Mouse (Mus musculus) testis, adult 2 months (tissue): ENCODE measurements at regions not wholly inside any gene's neighbourhood (a gene's known extent, or its start where the extent isn't known, plus 50 kb on each side); places are given as distances from the start of the nearest gene placed in this dataset.

Experiments
- H3K27ac ChIP-seq: fragments of 200-500 bp; 2 replicates; pipeline ENCODE4 v1.5.1; 2012; ENCODE audit warnings: low read depth, low read length; ENCODE audit not compliant: control insufficient read depth, insufficient read depth
- H3K27me3 ChIP-seq: fragments of 200-500 bp; 2 replicates; pipeline ENCODE4 v1.6.1; 2012; ENCODE audit warnings: mild to moderate bottlenecking, low read length, moderate library complexity; ENCODE audit not compliant: control insufficient read depth, insufficient read depth
- H3K36me3 ChIP-seq: fragments of 200-500 bp; 2 replicates; pipeline ENCODE4 v1.6.1; 2012; ENCODE audit warnings: mild to moderate bottlenecking, low read length; ENCODE audit not compliant: control insufficient read depth, insufficient read depth
- H3K4me1 ChIP-seq: fragments of 200-500 bp; 2 replicates; pipeline ENCODE4 v1.6.1; 2012; ENCODE audit warnings: low read length; ENCODE audit not compliant: control insufficient read depth, insufficient read depth
- H3K4me3 ChIP-seq: fragments of 200-500 bp; 2 replicates; pipeline ENCODE4 v1.5.1; 2012; ENCODE audit warnings: low read depth, mild to moderate bottlenecking, low read length, moderate library complexity, mixed read lengths; ENCODE audit not compliant: control insufficient read depth
- CTCF ChIP-seq: fragments of 200-500 bp; IDR thresholded peaks from 2 replicates; pipeline ENCODE4 v1.5.1; 2012; ENCODE audit warnings: low read depth, mild to moderate bottlenecking, inconsistent platforms, low read length, moderate library complexity; ENCODE audit not compliant: control insufficient read depth, insufficient read depth, insufficient replicate concordance
- POLR2A ChIP-seq: fragments of 200-500 bp; IDR thresholded peaks from 2 replicates; pipeline ENCODE4 v1.6.1; 2012; ENCODE audit warnings: low read depth, mild to moderate bottlenecking, inconsistent platforms, low read length, moderate library complexity; ENCODE audit not compliant: control insufficient read depth

DNA sequence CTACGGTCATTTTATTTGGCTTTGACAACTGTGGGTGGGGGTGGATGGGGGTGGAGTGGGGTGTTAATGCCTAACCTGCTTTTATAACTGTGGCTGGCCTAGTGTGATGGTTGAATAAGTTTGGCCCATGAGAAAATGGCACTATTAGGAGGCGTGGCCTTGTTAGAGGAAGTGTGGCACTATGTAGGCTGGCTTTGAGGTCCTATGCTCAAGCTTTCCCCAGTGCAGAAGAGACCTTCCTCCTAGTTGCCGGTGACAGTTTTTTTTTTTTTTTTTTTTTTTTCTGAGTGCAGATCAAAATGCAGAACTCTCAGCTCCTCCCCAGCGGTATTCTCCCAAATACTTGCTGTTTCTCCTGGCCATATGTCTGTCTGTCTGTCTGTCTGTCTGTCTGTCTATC is 404.6 kb upstream of the Smim15 start:
- no peak overlapping the region for H3K4me3 ChIP-seq
- TF ChIP-seq CTCF (no peak), POLR2A (no peak)
- H3K36me3 ChIP-seq, result no peaks in the 10 kb centered on the region
- no peaks in the 10 kb centered on the region for H3K4me1 ChIP-seq
- H3K27ac ChIP-seq, result no peak overlapping the region
- H3K27me3 ChIP-seq, result no peaks in the 10 kb centered on the region

DNA sequence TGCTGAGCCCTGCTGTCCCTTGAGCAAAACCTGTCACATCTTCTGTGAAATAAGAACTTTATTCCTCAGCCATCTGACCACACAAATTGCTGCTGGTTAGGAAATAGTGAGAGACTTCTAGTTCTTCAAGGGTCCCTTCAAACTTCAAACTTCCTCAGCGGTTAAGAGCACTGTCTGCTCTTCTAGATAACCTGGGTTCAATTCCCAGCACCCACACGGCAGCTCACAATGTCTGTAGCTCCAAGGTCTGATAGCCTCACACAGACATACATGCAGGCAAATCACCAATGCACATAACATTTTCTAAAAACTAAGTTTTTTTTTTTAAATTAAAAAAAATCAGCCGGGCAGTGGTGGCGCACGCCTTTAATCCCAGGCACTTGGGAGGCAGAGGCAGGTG is 407.0 kb upstream of the Smim15 start:
- no peaks in the 10 kb centered on the region for H3K4me1 ChIP-seq
- no peaks in the 10 kb centered on the region for H3K27me3 ChIP-seq
- no peak for TF ChIP-seq POLR2A
- TF ChIP-seq CTCF, result no peak
- no peaks in the 10 kb centered on the region for H3K36me3 ChIP-seq
- no peak overlapping the region for H3K4me3 ChIP-seq
- no peak overlapping the region for H3K27ac ChIP-seq

DNA sequence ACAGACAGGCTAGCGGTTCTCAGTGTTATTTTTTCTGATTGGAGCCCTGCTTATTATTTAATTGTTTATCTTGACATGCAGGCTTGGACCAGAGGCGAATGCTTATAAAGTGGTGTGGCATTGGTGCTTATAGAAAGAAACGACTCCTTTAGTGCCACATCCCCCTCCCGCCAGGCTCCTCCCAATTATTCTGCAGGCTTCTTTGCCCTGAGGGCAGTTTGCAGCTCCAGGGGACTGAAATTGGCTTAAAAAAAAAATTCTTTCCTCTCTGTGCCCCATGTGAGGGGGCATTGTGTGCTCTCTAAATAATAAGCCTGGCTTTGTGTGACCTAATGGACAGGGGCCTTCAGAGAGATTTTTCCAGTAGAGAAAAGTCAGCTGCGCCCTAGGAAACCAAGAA is 409.1 kb upstream of the Smim15 start:
- Histone ChIP-seq H3K27ac (no peak overlapping the region), H3K4me1 (no peaks in the 10 kb centered on the region), H3K27me3 (no peaks in the 10 kb centered on the region)

DNA sequence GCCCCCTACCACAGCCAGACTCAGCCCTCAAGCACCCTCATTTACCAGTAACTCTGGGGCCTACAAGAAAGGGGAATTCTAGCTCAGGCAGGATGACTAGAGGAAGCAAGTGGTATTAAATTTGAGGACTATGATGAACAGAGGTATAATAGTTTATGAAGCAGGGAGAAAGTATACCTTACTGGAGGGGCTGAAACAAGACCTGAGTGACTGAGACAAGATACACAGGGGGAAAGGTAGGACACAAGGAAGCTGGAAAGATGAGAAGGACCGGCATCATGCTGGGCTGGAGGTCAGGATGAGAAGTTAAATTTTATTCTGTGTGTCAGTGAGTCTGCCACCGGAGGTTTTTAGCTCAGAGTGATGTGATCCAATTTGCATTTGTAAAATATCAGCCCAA is 417.2 kb upstream of the Smim15 start:
- no peak overlapping the region for H3K27ac ChIP-seq
- H3K4me3 ChIP-seq, result no peak overlapping the region
- H3K4me1 ChIP-seq, result peaks cover 4% of the 10 kb centered on the region
- no peaks in the 10 kb centered on the region for H3K27me3 ChIP-seq
- TF ChIP-seq CTCF, result no peak
- no peak for TF ChIP-seq POLR2A
- H3K36me3 ChIP-seq, result no peaks in the 10 kb centered on the region

More for the DNA sequence above, 409.1 kb upstream of the Smim15 start:
- no peak for TF ChIP-seq CTCF
- TF ChIP-seq POLR2A, result no peak
- Histone ChIP-seq H3K36me3 (no peaks in the 10 kb centered on the region), H3K4me3 (no peak overlapping the region)

DNA sequence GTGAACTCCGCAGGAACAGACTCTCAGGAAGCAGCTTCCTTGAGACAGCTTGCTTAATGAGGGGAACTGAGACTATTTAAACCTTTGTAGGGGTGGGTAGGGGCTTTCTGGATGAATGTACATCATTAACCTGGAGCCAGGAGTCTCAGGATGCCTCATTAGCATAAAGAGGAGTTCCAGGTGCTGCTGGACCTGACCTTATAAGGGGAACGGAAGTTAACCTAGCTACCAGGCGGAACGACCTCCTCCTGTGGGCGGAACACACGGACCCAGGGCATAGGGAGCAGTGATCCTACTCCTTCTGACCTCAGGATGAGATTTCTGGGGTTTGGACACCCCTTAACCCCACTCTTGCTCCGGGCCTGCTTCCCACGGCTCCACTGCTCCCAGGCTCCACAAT is 417.6 kb upstream of the Smim15 start:
- Histone ChIP-seq H3K27ac (no peak overlapping the region), H3K4me3 (no peak overlapping the region), H3K27me3 (no peaks in the 10 kb centered on the region), H3K36me3 (no peaks in the 10 kb centered on the region), H3K4me1 (peaks cover 4% of the 10 kb centered on the region)
- TF ChIP-seq POLR2A (no peak), CTCF (no peak)

DNA sequence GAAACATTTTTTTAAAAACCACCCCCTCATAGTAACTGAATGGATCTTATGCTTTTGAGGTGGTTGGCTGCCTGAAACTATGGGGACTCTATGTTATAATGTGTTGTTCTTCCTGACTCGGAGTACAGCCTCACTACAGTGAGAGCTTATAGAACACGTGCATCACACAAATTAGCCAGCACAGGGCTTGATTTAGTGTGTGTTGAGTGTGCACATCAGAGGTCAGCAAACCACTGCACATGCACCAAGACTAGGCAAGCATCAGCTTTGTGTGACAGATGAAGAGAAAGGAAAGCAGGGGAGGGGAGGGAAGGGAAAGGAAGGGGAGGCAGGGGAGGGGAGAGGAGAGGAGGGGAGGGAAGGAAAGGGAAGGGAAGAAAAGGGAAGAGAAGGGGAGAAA is 422.9 kb upstream of the Smim15 start:
- Histone ChIP-seq H3K27ac (no peak overlapping the region), H3K27me3 (no peaks in the 10 kb centered on the region)

DNA sequence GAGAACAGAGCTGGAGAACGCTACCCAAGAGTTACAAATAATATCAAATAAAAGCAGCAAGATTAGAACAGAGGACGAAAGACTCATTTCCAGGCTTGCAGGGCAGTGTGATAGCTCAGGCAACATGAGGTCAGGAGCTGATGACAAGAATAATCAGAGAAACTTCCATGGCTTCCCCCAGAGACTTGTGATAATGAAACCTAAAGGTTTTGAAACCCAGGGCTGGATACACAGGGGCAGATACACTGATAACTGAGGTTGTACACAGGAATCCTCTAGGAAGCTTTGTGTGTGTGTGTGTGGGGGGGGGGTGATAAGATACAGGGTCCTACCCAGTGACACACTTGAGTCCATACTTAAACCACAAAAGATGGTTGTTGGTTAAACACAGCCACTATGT is 423.4 kb upstream of the Smim15 start:
- H3K4me1 ChIP-seq, result no peaks in the 10 kb centered on the region
- H3K36me3 ChIP-seq, result no peaks in the 10 kb centered on the region
- no peak overlapping the region for H3K4me3 ChIP-seq
- H3K27ac ChIP-seq, result no peak overlapping the region
- TF ChIP-seq CTCF (no peak), POLR2A (no peak)
- no peaks in the 10 kb centered on the region for H3K27me3 ChIP-seq

More for the DNA sequence above, 422.9 kb upstream of the Smim15 start:
- Histone ChIP-seq H3K4me3 (no peak overlapping the region), H3K36me3 (no peaks in the 10 kb centered on the region), H3K4me1 (peaks cover 1% of the 10 kb centered on the region; the same call in 1 of the 2 replicates)
- TF ChIP-seq CTCF, result no peak
- TF ChIP-seq POLR2A, result no peak

DNA sequence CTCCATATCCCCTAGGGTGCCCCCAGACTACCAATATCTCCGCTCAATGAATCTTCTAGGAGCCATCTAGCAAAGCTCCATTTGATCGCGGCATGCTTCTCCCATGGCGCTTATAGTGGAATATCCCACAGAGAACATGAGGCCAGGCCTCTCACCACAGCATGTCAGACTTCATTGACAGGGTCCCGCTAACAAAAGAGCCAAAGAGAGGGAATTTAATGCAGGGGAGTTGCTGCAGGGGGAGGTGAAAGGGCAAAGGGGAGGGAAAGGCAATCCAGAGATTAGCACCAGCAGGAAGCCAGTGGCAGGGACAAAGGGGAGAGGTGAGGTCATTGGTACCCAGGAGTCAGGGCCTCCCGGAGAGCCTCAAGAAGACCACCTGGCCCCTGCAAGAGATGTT is 424.0 kb upstream of the Smim15 start:
- TF ChIP-seq POLR2A, result no peak
- TF ChIP-seq CTCF, result no peak
- H3K36me3 ChIP-seq, result no peaks in the 10 kb centered on the region
- H3K27ac ChIP-seq, result no peak overlapping the region
- H3K4me1 ChIP-seq, result no peaks in the 10 kb centered on the region
- H3K4me3 ChIP-seq, result no peak overlapping the region
- H3K27me3 ChIP-seq, result no peaks in the 10 kb centered on the region
